Mouse (Mus musculus) C2C12 (cell line): ENCODE data around the gene Glb1l3. TPM values are rescaled to one million over a fixed set of nuclear protein-coding genes. Genes with fewer than 3 reads are reported as not detected.

Experiments
- H3K27me3 ChIP-seq: one replicate; pipeline ENCODE4 v1.6.1; 2011; ENCODE audit not compliant: control insufficient read depth, insufficient read depth, insufficient read length
- H3K36me3 ChIP-seq: one replicate; pipeline ENCODE4 v1.6.1; 2011; ENCODE audit not compliant: control insufficient read depth, insufficient read depth
- H3K4me3 ChIP-seq: one replicate; pipeline ENCODE4 v1.5.1; 2011; ENCODE audit warnings: mild to moderate bottlenecking, control low read depth; ENCODE audit not compliant: poor library complexity, insufficient read depth, severe bottlenecking
- H3K79me2 ChIP-seq: one replicate; pipeline ENCODE4 v1.6.1; 2011; ENCODE audit not compliant: control insufficient read depth, insufficient read depth
- H3K79me3 ChIP-seq: one replicate; pipeline ENCODE4 v1.6.1; 2011; ENCODE audit warnings: low read depth, control low read depth
- H3ac ChIP-seq: one replicate; pipeline ENCODE3; 2011; ENCODE audit warnings: low read depth; ENCODE audit not compliant: control insufficient read depth, insufficient read length
- CEBPB ChIP-seq: IDR thresholded peaks from one replicate; pipeline ENCODE4 v1.6.1; 2011; ENCODE audit warnings: low read depth, mild to moderate bottlenecking, control low read depth, moderate library complexity
- CTCF ChIP-seq: IDR thresholded peaks from one replicate; pipeline ENCODE4 v1.5.1; 2011; ENCODE audit not compliant: control insufficient read depth, insufficient read depth, insufficient read length
- FOSL1 ChIP-seq: IDR thresholded peaks from one replicate; pipeline ENCODE4 v1.8.0; 2011; ENCODE audit warnings: mild to moderate bottlenecking, low read length; ENCODE audit not compliant: poor library complexity, insufficient read depth, severe bottlenecking
- MAX ChIP-seq: IDR thresholded peaks from one replicate; pipeline ENCODE4 v1.6.1; 2011; ENCODE audit warnings: mild to moderate bottlenecking, control low read depth
- MYOD1 ChIP-seq: IDR thresholded peaks from one replicate; pipeline ENCODE4 v1.6.1; 2011; ENCODE audit warnings: low read depth; ENCODE audit not compliant: control insufficient read depth, insufficient read length
- MYOG ChIP-seq: IDR thresholded peaks from one replicate; pipeline ENCODE4 v1.6.1; 2011; ENCODE audit not compliant: control insufficient read depth, insufficient read length; ENCODE audit errors: extremely low read depth
- USF1 ChIP-seq: IDR thresholded peaks from one replicate; pipeline ENCODE4 v1.6.1; 2011; ENCODE audit warnings: low read depth, mild to moderate bottlenecking, control low read depth, moderate library complexity
- polyA plus RNA-seq: library from polyadenylated mRNA; unstranded; fragments of >200 nt; fragmentation: generic; extraction: Trizol; gene quantifications from one replicate; pipeline ENCODE4 v1.2.1, GENCODE M21; 2012; ENCODE audit warnings: missing spikeins

Glb1l3 gene
- polyA plus RNA-seq, 1 experiment, result not detected

GRCm38 (mm10) chr9:26776122-26776902 lies 84.4 kb downstream of the Glb1l3 start:
- TF ChIP-seq MYOD1 (no peak), FOSL1 (no peak), MAX (no peak), CEBPB (no peak), MYOG (no peak), USF1 (no peak), CTCF (no peak)
- Histone ChIP-seq H3K79me3 (no peaks in the 10 kb centered on the region), H3K79me2 (no peaks in the 10 kb centered on the region), H3K4me3 (no peak overlapping the region), H3K36me3 (no peaks in the 10 kb centered on the region), H3ac (no peak overlapping the region), H3K27me3 (no peaks in the 10 kb centered on the region)

- Histone ChIP-seq H3K27me3 (no peaks in the 10 kb centered on the region), H3K36me3 (no peaks in the 10 kb centered on the region), H3K79me2 (no peaks in the 10 kb centered on the region), H3K79me3 (no peaks in the 10 kb centered on the region), H3K4me3 (no peak overlapping the region), H3ac (no peak overlapping the region)
- TF ChIP-seq MYOD1 (no peak), MAX (no peak), CTCF (no peak)
Observed at GRCm38 (mm10) chr9:26775700-26776099, 85.0 kb downstream of the Glb1l3 start.

DNA sequence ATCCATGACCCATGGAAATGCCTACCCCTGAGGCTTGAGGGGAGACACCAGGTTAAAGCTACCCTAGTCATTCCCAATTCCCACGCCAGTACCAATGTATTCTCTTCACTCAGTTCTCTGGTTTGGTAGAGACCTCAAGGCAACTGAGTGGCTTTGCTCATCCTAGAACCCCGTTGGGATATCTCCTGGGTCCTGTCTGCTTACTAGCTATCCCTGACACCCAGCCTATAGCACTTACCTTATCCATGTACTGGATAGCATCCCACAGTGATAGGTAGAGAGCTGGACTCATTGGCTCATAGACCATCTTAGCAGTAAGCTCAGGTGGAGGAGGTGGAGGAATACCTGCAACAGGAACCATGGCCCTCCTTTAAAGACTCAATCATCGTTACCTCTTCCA lies 92.5 kb downstream of the Glb1l3 start:
- Histone ChIP-seq H3K79me2 (no peaks in the 10 kb centered on the region), H3ac (no peak overlapping the region), H3K36me3 (no peaks in the 10 kb centered on the region), H3K4me3 (no peak overlapping the region), H3K27me3 (no peaks in the 10 kb centered on the region), H3K79me3 (no peaks in the 10 kb centered on the region)
- TF ChIP-seq MYOG (no peak), MAX (no peak), MYOD1 (no peak), CTCF (no peak), FOSL1 (no peak), USF1 (no peak)

Other genes starting within 250 kb of the Glb1l3 start
- gene B3gat1, start 127.2 kb downstream of the Glb1l3 start, polyA plus RNA-seq, result not detected
- not detected for gene Glb1l2, start 54.4 kb downstream of the Glb1l3 start, polyA plus RNA-seq
- gene Gm1110, start 62.2 kb upstream of the Glb1l3 start, polyA plus RNA-seq, result not detected
- gene Acad8, start 138.7 kb upstream of the Glb1l3 start, polyA plus RNA-seq, result 20.9 TPM
- 81.1 TPM for gene Thyn1, start 138.8 kb upstream of the Glb1l3 start, polyA plus RNA-seq
- gene Vps26b, start 169.2 kb upstream of the Glb1l3 start, polyA plus RNA-seq, result 33.3 TPM
- 12.5 TPM for gene Ncapd3, start 169.3 kb upstream of the Glb1l3 start, polyA plus RNA-seq